Mouse (Mus musculus): ENCODE data around the gene Ribc1.

GRCm38 (mm10) chrX:152052546-152052945 is 36.5 kb upstream of the Ribc1 start:
- TF ChIP-seq POLR2A (IDR thresholded peaks at IDR 0.05; ENCODE audit: low read depth, low read length) (no peak), CTCF (IDR thresholded peaks at IDR 0.05; ENCODE audit: extremely low read depth, insufficient read length, insufficient replicate concordance, low read depth, low read length) (no peak)

All from small intestine, adult 2 months (tissue).